Mouse (Mus musculus) spleen, postnatal 36 days (tissue): Measurements from ENCODE around the gene Bend3.
"Not testable (repeated sequence)": the region's sequence is repeated elsewhere in the genome, so short reads cannot be mapped to it uniquely, and the experiment has no call there.

ENCODE experiments used
- DNase-seq, 2 experiments: peaks; one replicate each; pipeline ENCODE4 v3.0.0; 2022; ENCODE audit warnings: low spot score in 2 of 2, mixed read lengths in 1 of 2

Gene Bend3

DNA sequence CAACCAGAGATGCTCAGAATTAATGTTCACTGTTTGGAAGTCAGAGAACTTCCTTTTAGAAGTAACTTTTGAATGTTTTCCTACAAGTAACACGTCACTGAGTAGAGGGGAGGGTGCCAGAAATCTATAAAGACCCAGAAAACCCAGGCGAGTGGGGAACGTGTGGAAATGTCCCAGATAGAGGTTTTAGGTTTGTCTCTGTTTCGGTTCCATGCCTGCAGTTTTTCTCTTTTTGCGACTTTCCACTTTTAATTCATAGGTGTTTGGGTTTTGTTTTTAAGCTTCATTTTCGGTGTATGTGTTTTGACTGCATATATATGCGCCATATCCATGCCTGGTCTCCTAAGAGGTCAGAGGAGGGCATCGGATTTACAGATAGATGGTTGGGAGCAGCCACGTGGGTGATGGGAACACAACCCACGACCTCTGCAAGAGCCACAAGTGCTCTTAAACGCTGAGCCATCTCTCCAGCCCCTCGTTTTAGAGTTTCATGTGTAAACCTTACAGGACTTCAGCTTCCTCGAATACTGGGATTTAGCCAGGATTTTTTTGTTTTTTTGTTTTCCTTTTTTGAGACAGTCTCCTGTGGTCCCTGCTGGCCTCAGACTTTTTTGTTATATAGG lies 1.7 kb downstream of the Bend3 start:
- no peak for DNase-seq

DNA sequence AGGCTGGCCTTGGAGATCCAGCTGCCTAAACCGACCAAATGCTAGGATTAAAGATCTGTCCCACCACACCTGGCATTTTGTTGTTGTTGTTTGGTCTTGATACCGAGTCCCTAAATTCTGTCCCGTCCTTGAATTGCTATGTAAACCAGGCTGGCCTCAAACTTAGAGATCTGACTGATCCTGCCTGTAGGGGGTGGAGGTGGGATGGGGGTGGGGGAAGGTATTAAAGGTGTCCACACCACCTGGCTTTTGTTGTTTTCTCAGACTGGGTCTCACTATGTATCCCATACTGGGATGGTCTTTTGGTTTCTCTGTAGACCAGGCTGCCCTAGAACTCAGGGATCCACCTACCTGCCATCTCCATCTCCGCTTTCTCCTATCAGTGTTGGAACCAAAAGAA lies 2.5 kb downstream of the Bend3 start:
- no peak for DNase-seq

GRCm38 (mm10) chr10:43482021-43482420 lies 3.4 kb downstream of the Bend3 start:
- DNase-seq: no peak

- no peak for DNase-seq
Observed at GRCm38 (mm10) chr10:43483426-43483995, 4.9 kb downstream of the Bend3 start.

DNA sequence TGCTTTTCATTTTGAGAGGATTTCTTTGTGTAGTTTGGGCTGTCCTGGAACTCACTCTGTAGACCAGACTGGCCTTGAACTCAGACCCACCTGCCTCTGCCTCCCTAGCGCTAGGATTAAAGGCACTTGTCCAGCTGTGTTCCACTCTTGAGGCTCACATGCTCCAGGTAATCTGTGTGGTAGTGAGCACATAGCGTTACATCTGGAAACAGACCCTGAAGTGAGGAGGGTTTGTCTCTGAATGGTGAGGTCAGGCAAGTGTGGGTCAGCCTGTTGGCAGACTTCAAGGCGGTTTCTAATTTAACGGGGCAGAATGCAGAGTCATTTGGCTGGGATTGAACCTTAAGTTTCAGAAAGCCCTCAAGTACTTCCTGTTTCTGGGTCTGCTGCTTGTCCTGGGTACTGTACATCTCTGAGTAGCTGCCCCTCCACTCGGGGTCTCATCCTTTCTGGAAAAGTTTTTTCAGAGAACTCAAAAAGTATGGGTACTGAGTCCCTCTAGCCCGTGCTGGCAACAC lies 7.2 kb downstream of the Bend3 start:
- no peak for DNase-seq

GRCm38 (mm10) chr10:43487441-43488010 lies 8.9 kb downstream of the Bend3 start:
- no peak for DNase-seq

- no peak for DNase-seq
Observed at GRCm38 (mm10) chr10:43488258-43488657, 9.6 kb downstream of the Bend3 start.

GRCm38 (mm10) chr10:43489139-43489538 lies 10.5 kb downstream of the Bend3 start:
- no peak for DNase-seq

- DNase-seq: no peak
Observed at GRCm38 (mm10) chr10:43489550-43489949, 10.9 kb downstream of the Bend3 start.

DNA sequence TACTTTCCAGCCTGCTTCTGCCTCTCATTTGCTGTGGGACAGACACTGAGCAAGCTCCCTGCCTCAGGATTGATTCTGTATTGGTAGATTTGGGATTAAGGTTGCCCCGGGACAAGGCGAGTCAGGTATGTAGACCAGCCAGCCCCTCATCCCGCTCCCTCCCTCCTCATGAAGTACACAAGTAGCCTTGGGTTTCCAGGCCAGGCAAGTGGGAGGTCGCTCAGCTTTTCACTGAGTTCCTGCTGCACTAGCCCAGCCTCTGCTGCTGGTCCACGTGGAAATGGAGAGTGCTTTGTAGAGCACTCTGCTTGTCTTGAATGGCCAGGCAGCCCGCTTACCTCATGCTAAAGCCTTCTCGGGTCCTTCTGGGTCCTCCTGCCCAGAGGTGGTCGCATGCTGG lies 11.4 kb downstream of the Bend3 start:
- no peak for DNase-seq

DNA sequence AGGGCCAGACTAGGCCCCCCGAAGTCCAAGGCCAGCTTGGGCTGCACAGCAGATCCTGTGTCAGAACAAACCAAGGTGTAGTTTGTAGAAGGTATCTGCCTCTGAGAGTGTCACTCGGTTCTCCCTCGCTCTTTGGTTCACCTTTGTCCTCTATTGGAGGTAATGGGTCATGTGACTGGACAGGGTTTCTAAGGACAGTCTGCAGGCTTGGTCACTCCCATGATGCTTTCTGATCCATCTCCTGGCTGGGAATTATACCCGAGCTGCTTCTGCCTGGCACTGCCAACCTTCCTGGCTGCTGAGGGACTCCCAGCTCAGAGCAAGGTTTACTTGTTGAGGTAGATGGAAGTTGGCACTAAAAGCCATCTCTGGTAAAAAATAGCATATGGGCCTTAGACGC lies 12.2 kb downstream of the Bend3 start:
- no peak for DNase-seq

DNA sequence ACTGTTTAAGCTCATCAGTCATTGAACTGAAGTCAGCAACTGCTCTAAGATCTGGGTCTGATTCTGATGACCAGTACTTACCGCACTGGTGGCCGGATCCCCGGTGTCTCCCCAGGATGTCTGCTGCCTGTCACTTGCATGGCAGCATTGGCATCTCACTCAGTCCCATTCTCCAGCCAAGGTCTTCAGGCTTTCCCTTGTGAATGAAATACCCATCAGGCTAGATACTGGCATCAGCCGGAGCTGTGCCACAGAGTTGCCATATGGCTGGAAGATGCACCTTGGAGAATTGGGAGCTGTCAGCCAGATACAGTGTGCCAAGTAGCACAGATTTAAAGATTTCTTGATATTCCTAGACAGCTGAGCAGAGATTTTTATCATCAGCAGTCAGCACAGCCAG lies 24.0 kb downstream of the Bend3 start:
- no peak for DNase-seq

- no peak for DNase-seq
Observed at GRCm38 (mm10) chr10:43504291-43504690, 25.7 kb downstream of the Bend3 start.

DNA sequence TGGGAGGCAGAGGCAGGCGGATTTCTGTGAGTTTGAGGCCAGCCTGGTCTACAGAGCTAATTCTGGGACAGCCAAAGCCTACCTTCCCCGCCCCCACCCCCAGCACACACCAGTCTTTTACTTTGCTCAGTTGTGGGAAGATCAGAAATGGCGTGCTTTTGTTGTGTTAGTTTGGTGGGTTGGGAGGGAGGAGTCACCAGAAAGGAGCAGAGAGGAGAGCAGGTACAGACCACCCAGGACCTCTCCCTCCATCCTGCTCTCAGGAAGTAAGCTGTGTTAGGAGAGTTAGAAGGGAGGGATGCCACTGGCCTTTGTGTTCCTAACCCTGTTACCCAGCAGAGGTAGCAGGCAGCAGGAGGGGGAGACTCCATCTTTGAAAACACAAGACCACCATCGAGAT lies 28.4 kb downstream of the Bend3 start:
- no peak for DNase-seq

DNA sequence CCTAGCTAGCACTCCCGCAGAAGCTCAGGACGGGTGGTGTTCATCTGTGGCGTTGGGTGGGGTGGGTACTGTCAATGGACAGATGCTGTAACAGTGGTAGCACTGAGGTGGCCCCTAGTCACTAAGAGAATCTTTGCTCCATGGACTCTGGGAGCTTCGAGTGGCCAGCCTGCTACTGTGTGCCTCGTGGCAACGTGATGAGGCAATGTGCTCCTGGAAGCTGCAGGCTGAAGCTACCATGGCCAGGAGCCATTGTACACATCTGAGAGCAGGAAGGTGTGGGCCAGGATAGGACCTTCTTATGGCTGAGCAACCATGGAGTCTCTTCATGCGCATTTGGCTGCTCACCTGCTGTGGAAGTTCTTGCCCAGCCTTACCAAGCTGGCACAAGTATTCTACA lies 30.6 kb downstream of the Bend3 start:
- DNase-seq: no peak

GRCm38 (mm10) chr10:43512976-43513375 lies 34.3 kb downstream of the Bend3 start:
- no peak for DNase-seq

GRCm38 (mm10) chr10:43516992-43517660 lies 38.5 kb downstream of the Bend3 start:
- DNase-seq: no peak

- DNase-seq: no peak
Observed at GRCm38 (mm10) chr10:43517836-43518235, 39.2 kb downstream of the Bend3 start.

DNA sequence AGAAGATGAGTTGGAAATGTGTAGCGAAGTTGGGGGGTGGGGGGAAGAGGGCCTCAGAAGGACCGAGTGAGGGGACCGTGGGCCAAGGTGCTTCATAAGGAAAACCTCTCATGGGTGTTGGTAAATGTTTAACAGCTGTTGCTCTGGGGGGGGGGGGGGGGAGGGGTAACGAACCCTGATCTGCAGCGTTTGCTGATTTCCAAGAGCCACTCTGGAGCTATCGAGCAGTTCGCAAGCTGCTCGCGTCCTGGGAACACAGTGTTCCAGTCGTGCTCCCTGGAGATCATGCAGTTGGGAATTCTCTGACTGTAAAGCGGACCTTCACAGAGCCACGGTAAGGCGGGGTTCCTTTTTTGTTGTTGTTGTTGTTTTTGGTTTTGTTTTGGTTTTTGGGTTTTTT lies 39.7 kb downstream of the Bend3 start:
- no peak for DNase-seq

DNA sequence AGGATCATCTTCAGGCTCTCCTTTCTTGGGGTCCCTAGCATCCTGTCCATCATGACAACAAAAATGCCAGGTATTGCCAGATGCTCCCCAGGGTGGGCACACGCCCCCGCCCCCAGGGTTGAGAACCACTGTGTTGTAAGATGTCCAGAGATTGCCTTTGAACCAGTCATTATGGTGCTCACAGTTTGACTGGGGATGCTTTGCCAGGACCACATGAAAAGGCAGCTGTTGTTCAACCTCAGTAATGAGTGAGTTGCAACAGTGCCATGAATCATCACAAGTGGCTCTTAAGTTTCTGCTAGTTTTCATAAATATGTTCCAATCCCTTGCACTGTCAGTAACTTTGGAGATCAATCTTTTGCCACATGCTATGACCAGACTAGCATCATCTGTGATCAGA lies 41.3 kb downstream of the Bend3 start:
- no peak for DNase-seq

DNA sequence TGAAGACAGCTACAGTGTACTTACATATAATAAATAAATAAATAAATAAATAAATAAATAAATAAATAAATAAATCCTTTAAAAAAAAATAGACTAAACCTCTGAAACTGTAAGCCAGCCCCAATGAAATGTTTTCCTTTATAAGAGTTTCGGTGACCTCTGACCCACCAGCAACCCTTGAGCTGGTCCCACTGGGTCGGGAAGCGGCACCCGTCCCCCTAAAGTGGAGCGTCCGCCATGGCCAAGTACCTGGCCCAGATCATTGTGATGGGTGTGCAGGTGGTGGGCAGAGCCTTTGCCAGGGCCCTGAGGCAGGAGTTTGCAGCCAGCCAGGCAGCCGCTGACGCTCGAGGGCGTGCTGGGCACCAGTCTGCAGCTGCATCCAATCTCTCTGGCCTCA lies 45.3 kb downstream of the Bend3 start, which contains the start of gene Gm9803:
Gm9803 (plus strand) TSS at position 154 of the 400 bp plus-strand sequence.
- DNase-seq: not testable (repeated sequence)
